Mouse (Mus musculus): Measurements from ENCODE around the gene Gpc6. TPM values are rescaled to one million over a fixed set of nuclear protein-coding genes. Genes with fewer than 3 reads are reported as not detected.

Gpc6 gene
- polyA plus RNA-seq, 1 experiment: 0.29 TPM

DNA sequence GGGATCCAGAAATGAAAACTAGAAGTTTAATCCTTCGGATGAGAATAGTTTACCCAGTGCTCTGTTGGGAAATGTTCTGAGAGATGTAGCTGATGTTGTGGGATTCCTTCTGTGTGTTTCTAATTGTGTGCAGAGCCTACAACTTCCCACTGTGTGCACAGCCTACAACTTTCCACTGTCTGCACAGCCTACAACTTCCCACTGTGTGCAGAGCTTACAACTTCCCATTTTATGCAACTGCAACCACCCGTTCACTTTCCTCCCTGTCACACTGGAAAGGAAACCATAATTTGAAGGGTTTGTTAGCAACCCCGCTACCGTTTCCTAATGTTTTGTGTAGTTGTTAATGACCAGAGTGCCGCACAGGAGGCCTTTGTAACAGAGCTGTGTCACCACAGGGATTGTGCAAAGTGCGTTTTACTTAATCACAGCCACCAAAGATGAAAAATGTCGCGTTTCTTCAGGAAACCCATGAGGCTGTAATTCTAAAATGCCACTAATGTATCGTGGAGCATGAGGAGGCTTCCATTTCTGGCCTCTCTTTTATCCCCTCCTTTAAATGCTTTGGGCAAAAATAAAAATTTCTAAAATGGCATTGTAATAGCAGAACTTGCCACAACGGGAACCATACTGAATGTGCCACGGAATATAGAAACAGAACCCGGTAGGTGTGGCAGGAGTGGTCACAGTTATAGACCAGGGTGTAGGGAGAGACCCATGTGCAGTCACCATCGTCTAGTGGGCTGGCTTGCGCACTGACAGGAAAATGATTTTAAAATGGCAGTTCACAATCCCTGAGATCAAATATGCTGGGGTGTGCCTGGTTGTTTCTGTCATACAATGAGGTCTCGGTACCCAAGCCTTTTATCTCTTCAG is 853.7 kb downstream of the Gpc6 start:
- peak overlapping the region; percentile 32; the same call in 1 of the 2 replicates for H3K4me3 ChIP-seq (ENCODE audit: insufficient read depth, low read length)
- H3K4me1 ChIP-seq (ENCODE audit: control insufficient read depth, insufficient read depth, low read length): peaks cover 9% of the 10 kb centered on the region; the same call in 1 of the 2 replicates
- H3K27ac ChIP-seq (ENCODE audit: insufficient read depth, low read depth, low read length): peak overlapping the region; percentile 63
- TF ChIP-seq POLR2A (IDR thresholded peaks at IDR 0.05; ENCODE audit: borderline replicate concordance, low read depth, low read length) (no peak), CTCF (IDR thresholded peaks at IDR 0.05; ENCODE audit: low read depth, low read length) (no peak)

DNA sequence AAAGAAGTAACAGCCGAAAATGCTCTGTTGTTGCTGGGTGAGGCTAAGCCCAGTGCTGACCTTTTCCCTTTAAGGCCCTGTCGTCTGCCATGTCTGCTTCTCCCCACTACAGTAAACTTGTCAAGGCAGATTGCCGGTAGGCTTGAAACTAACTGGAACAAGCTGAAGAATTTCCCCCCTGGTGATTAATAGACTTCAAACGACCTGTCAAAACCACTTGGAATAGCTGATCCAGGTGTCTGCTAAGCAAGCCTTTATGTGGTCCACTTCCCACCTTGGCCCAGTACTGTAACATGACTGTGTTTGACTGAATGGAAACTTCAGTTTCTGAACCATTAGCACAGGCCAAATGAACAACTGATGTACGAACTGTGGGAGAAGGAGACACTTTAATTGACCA is 856.6 kb downstream of the Gpc6 start:
- Histone ChIP-seq H3K4me3 (ENCODE audit: insufficient read depth, low read length) (no peak overlapping the region), H3K27ac (ENCODE audit: insufficient read depth, low read depth, low read length) (no peak overlapping the region), H3K4me1 (ENCODE audit: control insufficient read depth, insufficient read depth, low read length) (peaks cover 9% of the 10 kb centered on the region; the same call in 1 of the 2 replicates)
- TF ChIP-seq CTCF (IDR thresholded peaks at IDR 0.05; ENCODE audit: low read depth, low read length): no peak

DNA sequence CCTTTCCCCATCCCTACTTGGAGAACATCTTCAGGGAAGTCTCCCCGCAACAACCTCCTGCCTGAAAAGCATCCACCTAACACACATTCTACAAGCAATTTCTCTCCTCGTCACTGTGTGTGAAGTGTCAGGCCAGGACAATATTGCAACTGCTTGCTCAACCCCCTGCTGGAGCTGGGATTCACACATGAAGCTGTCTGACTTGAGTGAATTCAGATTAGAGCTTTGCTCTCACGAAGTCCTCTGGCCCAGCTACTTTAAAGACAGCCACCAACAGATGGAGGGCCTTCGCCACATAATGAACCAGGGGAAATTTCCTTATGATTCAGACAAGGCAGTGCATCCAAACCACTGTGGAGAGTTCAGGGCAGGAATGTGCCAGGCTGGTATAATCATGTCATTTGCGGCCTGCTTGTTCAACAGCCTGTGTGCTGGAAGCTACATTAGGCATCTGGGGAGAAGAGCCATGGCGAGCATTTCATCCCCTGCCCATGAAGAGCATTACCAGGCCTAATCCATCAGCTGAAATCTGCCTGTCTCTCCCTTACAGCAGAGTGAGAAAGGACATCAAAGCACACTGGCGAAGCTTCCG is 858.7 kb downstream of the Gpc6 start:
- peaks cover 6% of the 10 kb centered on the region; the same call in 1 of the 2 replicates for H3K4me1 ChIP-seq (ENCODE audit: control insufficient read depth, insufficient read depth, low read length)
- TF ChIP-seq POLR2A (IDR thresholded peaks at IDR 0.05; ENCODE audit: borderline replicate concordance, low read depth, low read length): no peak
- no peak for TF ChIP-seq CTCF (IDR thresholded peaks at IDR 0.05; ENCODE audit: low read depth, low read length)
- H3K4me3 ChIP-seq (ENCODE audit: insufficient read depth, low read length): no peak overlapping the region
- H3K27ac ChIP-seq (ENCODE audit: insufficient read depth, low read depth, low read length): no peak overlapping the region

DNA sequence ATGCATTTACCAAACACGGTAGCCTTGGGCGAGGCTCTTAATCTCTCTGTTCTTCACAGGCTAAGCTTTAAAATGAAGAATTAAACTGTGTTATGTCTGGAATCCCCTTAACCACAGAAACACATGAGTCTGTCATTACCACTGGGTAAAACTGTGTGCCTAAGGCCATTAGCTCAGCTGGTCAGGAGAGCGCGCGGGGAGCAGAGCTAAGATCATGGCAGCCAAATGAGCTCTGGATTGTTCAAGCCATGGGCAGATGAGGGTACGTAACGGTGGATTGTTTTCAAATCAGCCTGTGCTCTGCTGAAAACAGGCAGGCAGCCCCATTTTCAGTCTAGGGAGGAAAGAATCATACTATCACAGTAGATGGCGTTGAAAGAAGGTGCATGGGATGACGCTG is 859.8 kb downstream of the Gpc6 start:
- Histone ChIP-seq H3K27ac (ENCODE audit: insufficient read depth, low read depth, low read length) (no peak overlapping the region), H3K4me1 (ENCODE audit: control insufficient read depth, insufficient read depth, low read length) (no peaks in the 10 kb centered on the region), H3K4me3 (ENCODE audit: insufficient read depth, low read length) (no peak overlapping the region)
- TF ChIP-seq CTCF (IDR thresholded peaks at IDR 0.05; ENCODE audit: low read depth, low read length) (no peak), POLR2A (IDR thresholded peaks at IDR 0.05; ENCODE audit: borderline replicate concordance, low read depth, low read length) (no peak)

DNA sequence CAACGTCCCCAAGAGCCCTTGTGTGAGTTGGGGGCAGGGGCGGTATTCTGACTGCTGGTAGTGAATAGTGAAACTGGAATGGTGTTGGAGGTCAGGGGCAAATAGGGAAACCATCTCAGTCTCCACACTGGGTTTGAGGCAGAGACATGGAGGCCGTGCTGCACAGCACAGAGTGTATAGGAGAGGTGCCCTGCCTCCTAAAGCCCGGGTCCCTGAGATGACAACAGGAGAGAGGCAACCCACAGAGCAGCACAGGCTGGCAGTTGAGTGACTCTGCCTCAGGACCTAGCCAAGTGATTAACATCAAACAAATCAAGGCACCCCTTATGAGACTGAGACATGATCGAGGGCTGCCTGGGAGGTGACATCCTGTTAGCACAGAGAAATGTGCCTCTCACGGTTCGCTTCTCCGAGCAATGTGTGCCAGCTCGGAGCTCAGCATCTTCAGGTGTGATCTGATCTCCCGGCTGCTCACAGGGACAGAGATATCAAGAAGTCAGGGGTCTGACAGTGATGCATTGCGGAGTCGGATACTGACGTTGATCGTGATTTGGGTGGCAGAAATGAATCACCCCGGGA is 860.5 kb downstream of the Gpc6 start:
- no peaks in the 10 kb centered on the region for H3K4me1 ChIP-seq (ENCODE audit: control insufficient read depth, insufficient read depth, low read length)
- H3K4me3 ChIP-seq (ENCODE audit: insufficient read depth, low read length): no peak overlapping the region
- TF ChIP-seq POLR2A (IDR thresholded peaks at IDR 0.05; ENCODE audit: borderline replicate concordance, low read depth, low read length) (no peak), CTCF (IDR thresholded peaks at IDR 0.05; ENCODE audit: low read depth, low read length) (no peak)
- no peak overlapping the region for H3K27ac ChIP-seq (ENCODE audit: insufficient read depth, low read depth, low read length)

DNA sequence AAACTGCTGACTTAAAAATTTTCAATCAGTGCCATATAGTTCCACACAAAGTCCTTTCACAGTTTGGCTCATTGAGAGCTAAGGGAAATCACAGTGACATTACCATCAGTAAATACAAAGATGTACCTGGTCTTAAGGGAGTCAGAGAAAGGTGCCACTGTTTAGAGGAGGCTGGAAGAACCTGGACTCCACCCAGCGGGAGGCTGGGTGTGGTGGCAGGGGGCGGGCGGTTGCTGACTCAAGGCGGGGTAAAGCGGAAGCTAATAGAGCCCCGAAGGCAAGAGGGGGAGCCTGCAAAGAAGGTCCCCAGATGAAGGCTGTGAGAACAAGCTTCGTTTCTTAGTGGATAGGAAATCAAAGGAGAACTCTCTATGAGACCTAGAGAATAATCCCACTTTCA is 861.5 kb downstream of the Gpc6 start:
- TF ChIP-seq CTCF (IDR thresholded peaks at IDR 0.05; ENCODE audit: low read depth, low read length): no peak
- TF ChIP-seq POLR2A (IDR thresholded peaks at IDR 0.05; ENCODE audit: borderline replicate concordance, low read depth, low read length): no peak
- Histone ChIP-seq H3K27ac (ENCODE audit: insufficient read depth, low read depth, low read length) (no peak overlapping the region), H3K4me3 (ENCODE audit: insufficient read depth, low read length) (no peak overlapping the region), H3K4me1 (ENCODE audit: control insufficient read depth, insufficient read depth, low read length) (no peaks in the 10 kb centered on the region)

DNA sequence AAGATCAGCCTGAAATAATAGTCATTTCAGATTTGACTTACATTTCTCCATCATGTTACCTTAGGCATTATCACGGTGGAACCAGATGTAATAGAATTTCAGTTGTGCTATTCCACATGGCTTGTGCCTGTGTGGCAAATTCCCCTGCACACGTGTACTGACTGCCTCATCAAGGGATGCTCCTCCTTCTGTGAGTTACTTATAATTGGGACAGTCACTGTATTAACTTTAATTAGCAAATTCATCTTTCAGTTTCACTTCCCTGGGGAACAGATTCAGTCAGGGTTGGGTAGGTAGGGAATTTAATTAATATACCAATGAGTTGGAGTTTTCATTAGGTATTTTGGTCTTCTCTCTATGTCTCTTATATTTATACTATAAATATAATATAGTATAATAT is 869.8 kb downstream of the Gpc6 start:
- H3K4me3 ChIP-seq (ENCODE audit: insufficient read depth, low read length): no peak overlapping the region
- no peaks in the 10 kb centered on the region for H3K4me1 ChIP-seq (ENCODE audit: control insufficient read depth, insufficient read depth, low read length)
- TF ChIP-seq CTCF (IDR thresholded peaks at IDR 0.05; ENCODE audit: low read depth, low read length): no peak
- no peak for TF ChIP-seq POLR2A (IDR thresholded peaks at IDR 0.05; ENCODE audit: borderline replicate concordance, low read depth, low read length)
- H3K27ac ChIP-seq (ENCODE audit: insufficient read depth, low read depth, low read length): no peak overlapping the region

DNA sequence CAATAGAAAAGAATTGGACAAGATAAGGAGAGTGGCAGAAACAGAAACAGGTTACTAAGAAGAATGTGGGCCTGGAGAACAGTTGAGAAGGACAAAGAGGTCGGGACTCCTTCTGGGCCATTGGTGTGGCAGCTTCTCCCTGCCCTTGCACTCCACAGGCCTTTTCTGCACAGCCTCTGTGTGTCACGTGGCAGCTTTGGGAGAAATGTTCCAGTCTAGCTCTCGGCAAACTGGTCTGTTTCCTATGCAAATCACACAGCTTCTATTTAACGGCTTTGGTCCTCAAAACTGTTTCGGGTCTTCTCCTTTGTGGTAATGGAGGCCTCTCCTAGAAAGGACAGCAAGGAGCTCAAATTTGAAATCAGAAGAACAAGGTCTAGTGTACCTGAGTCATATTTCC is 871.5 kb downstream of the Gpc6 start:
- Histone ChIP-seq H3K4me3 (ENCODE audit: insufficient read depth, low read length) (no peak overlapping the region), H3K4me1 (ENCODE audit: control insufficient read depth, insufficient read depth, low read length) (no peaks in the 10 kb centered on the region), H3K27ac (ENCODE audit: insufficient read depth, low read depth, low read length) (no peak overlapping the region)
- TF ChIP-seq CTCF (IDR thresholded peaks at IDR 0.05; ENCODE audit: low read depth, low read length): no peak
- no peak for TF ChIP-seq POLR2A (IDR thresholded peaks at IDR 0.05; ENCODE audit: borderline replicate concordance, low read depth, low read length)

DNA sequence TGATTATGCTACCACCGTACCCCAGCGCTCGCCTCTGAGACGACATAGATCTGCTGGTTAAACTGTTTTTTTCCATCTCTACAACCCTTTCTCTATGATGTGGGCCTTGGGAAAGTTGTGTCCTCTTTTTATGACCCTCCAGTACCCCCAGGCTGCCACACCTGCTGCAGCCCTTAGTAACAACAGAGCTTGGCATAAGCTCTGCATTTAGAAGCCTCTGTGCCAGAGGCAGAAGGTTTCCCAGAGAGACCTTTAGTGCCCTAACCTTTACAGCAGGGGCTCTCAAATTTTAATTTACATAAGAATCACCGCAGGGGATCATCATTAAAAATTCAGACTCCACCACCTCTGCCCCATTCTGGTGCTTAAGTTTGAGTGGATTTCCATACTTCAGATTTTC is 875.3 kb downstream of the Gpc6 start:
- Histone ChIP-seq H3K4me1 (ENCODE audit: control insufficient read depth, insufficient read depth, low read length) (no peaks in the 10 kb centered on the region), H3K27ac (ENCODE audit: insufficient read depth, low read depth, low read length) (no peak overlapping the region), H3K4me3 (ENCODE audit: insufficient read depth, low read length) (no peak overlapping the region)
- TF ChIP-seq CTCF (IDR thresholded peaks at IDR 0.05; ENCODE audit: low read depth, low read length) (no peak), POLR2A (IDR thresholded peaks at IDR 0.05; ENCODE audit: borderline replicate concordance, low read depth, low read length) (no peak)

DNA sequence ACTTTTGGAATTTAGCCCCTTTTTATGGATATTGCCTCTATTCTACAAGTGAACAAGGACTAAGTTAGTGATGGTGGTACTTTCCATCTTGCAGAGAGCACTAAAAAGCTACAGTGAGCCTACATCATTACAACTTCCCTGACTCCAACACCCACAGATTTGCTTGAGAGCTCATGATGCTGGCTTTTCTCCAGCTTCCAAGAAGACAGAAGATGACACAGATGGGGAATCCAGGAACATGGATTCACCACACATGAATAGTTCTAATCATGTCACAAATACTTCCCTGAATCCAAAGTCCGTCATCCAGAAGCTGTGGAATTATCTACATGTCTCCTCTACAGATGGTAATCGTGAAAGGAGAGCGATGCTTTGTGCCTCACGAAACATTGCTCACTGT is 882.7 kb downstream of the Gpc6 start:
- TF ChIP-seq CTCF (IDR thresholded peaks at IDR 0.05; ENCODE audit: low read depth, low read length) (no peak), POLR2A (IDR thresholded peaks at IDR 0.05; ENCODE audit: borderline replicate concordance, low read depth, low read length) (no peak)
- Histone ChIP-seq H3K4me3 (ENCODE audit: insufficient read depth, low read length) (no peak overlapping the region), H3K27ac (ENCODE audit: insufficient read depth, low read depth, low read length) (no peak overlapping the region), H3K4me1 (ENCODE audit: control insufficient read depth, insufficient read depth, low read length) (no peaks in the 10 kb centered on the region)

All from bone marrow macrophage, adult 2 months (primary cell).